Mouse (Mus musculus): ENCODE measurements around the gene Usp35.

Usp35 gene

GRCm38 (mm10) chr7:97331726-97332666 lies at the start of gene Usp35, which contains the start of gene Kctd21:
TSS of gene Usp35 (minus strand) at chr7:97332020.
TSS of gene Kctd21 (plus strand) at chr7:97332327.
- DNase-seq: peak; percentile 97

- DNase-seq: no peak
Measured at GRCm38 (mm10) chr7:97380500-97381123, 48.8 kb upstream of the Usp35 start.

GRCm38 (mm10) chr7:97379304-97379703 lies 47.5 kb upstream of the Usp35 start:
- DNase-seq: no peak

- DNase-seq: no peak
Measured at GRCm38 (mm10) chr7:97375906-97376305, 44.1 kb upstream of the Usp35 start.

GRCm38 (mm10) chr7:97375101-97375500 lies 43.3 kb upstream of the Usp35 start:
- DNase-seq: no peak

- DNase-seq: no peak
Measured at GRCm38 (mm10) chr7:97365887-97366286, 34.1 kb upstream of the Usp35 start.

GRCm38 (mm10) chr7:97361467-97361866 lies 29.6 kb upstream of the Usp35 start:
- DNase-seq: peak in 1 of 2 experiments; percentile 63

GRCm38 (mm10) chr7:97360955-97361354 lies 29.1 kb upstream of the Usp35 start:
- DNase-seq: no peak

GRCm38 (mm10) chr7:97360166-97360565 lies 28.3 kb upstream of the Usp35 start:
- no peak for DNase-seq

- DNase-seq: no peak
Measured at GRCm38 (mm10) chr7:97358347-97358746, 26.5 kb upstream of the Usp35 start.

GRCm38 (mm10) chr7:97357840-97358239 lies 26.0 kb upstream of the Usp35 start:
- no peak for DNase-seq

GRCm38 (mm10) chr7:97356875-97357276 lies 25.1 kb upstream of the Usp35 start:
- no peak for DNase-seq

- no peak for DNase-seq
Measured at GRCm38 (mm10) chr7:97356253-97356652, 24.4 kb upstream of the Usp35 start.

GRCm38 (mm10) chr7:97355068-97355841 lies 23.4 kb upstream of the Usp35 start:
- no peak for DNase-seq

- DNase-seq: no peak
Measured at GRCm38 (mm10) chr7:97353356-97353755, 21.5 kb upstream of the Usp35 start.

- DNase-seq: no peak
Measured at GRCm38 (mm10) chr7:97351792-97352513, 20.1 kb upstream of the Usp35 start.

- no peak for DNase-seq
Measured at GRCm38 (mm10) chr7:97350891-97351290, 19.1 kb upstream of the Usp35 start.

GRCm38 (mm10) chr7:97349438-97349837 lies 17.6 kb upstream of the Usp35 start:
- no peak for DNase-seq

GRCm38 (mm10) chr7:97348836-97349235 lies 17.0 kb upstream of the Usp35 start:
- DNase-seq: no peak

GRCm38 (mm10) chr7:97348318-97348717 lies 16.5 kb upstream of the Usp35 start:
- DNase-seq: no peak

- DNase-seq: no peak
Measured at GRCm38 (mm10) chr7:97347464-97347863, 15.6 kb upstream of the Usp35 start.

GRCm38 (mm10) chr7:97346822-97347166 lies 15.0 kb upstream of the Usp35 start:
- no peak for DNase-seq

All from cerebellum, postnatal 14 days (tissue).